Mouse (Mus musculus): Measurements from ENCODE around the gene Pdxdc1. TPM values are rescaled to one million over a fixed set of nuclear protein-coding genes. Genes with fewer than 3 reads are reported as not detected.
A peak's percentile ranks its signal among the peaks of the same experiment; 100 is the strongest.
"Not testable (repeated sequence)": the region's sequence is repeated elsewhere in the genome, so short reads cannot be mapped to it uniquely, and the experiment has no call there.

Pdxdc1 gene
- total RNA-seq (2022), result 10 to 100 TPM; 72.0 to 79.0 (median 74.3) TPM

DNA sequence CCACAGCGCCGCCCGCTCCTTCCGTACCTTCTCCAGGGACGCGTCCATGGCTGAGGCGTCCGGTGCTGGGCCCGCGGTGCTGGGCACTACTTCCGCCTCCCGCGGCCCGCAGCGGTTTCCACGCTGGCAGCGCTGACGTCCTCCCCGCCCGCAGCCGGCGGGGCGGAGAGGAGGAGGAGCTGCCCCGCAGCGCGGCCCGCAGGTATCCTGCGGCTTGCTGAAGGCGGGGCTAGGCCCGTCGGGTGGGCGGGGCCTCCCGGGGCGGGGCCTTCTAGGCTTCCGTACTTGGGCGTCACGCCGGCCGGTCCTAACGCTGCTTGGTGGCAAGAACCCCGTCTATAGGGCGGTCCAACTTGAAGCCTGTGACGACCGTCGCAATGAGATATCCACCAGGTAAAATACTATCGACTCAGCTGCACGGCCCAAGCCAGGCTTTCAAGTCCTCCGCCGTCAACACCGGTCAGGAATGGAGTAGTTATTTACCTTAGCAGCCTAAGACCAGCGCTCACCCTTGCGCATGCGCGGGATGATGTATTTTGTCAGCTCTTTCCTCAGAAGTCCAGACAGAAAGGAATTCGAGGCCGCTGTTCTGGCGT, at the start of gene Pdxdc1, which contains the start of gene Mpv17l:
Pdxdc1 (minus strand) TSS at position 244 of the 596 bp plus-strand sequence.
Mpv17l (plus strand) TSS at position 274 of the 596 bp plus-strand sequence.
- DNase-seq (ENCODE audit: low spot score in 2 of 2), result peak; percentile 97

GRCm38 (mm10) chr16:13951245-13951644, 48.3 kb upstream of the Pdxdc1 start:
- DNase-seq (ENCODE audit: low spot score in 2 of 2), result no peak

DNA sequence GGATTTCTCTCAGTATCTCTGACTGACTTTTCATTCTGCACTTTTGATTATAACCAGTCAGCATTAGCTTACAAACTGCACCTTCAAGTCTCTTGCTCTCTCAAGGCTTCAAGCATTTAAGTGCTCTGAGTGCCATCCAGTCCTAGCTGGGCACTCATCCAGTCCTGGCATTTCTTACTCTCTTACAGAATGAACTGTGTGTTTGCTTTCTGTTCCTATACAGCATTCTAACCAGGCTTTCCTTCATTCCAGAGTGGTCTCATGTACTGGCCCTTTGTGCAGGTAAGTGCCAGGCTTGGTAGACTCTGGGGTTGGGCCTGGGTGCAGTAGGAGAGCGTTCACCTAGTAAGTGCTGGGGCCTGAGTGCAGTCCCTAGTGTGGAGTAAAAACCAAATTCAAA, 43.4 kb upstream of the Pdxdc1 start:
- DNase-seq (ENCODE audit: low spot score in 2 of 2), result no peak

DNA sequence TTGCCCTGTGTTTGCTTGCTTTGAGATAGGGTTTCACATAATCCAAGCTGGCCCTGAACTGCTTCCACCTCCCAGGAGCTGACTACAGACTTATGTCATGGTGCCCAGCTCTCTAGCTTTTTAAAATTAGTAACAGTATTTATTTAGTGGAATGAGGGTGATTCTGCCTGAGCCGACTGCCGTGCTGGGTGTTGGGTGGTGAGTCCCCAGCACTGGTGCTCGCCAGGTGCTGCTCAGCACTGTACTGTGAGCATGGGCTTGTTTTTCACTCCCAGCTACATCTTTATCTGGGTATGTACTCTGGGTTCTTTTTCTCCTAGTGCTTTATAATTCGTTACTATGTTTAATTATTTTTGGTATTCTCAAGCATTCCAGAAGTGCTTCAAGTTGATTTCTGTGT, 42.2 kb upstream of the Pdxdc1 start:
- DNase-seq (ENCODE audit: low spot score in 2 of 2), result no peak

DNA sequence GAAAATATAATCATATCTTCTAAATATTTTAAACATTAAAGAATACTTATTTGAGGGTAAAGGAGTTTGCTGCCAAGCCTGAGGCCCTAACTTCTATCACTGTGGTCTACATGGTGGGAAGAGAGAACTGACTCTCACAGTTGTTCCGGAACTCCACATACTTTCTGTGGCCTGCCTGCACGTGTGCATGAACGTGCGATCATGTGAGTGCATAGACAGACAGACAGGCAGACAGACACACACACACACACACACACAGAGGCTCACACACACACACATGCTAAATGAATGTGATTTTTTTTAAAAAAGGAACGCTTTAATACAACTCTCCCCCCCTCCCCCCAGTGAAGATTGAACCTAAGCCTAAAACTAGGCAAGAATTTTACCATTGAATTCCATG, 41.8 kb upstream of the Pdxdc1 start:
- DNase-seq (ENCODE audit: low spot score in 2 of 2), result no peak

DNA sequence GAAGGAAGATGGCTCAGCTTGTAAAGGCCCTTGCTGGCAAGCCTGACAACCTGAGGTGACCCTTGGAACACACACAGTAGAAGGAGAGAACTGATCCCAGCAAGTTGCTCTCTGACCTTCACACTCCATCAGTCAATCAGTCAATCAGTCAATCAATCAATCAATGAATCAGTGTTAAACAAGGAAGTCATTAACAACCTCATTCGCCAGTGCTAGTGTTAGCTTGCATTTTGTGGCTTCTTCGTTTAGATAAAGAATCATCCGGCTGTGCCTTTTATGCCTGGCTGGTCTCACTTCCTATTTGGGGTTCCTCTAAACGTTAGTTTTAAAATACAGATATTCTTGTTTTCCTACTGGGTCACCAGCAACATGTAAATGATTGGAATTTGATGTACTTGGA, 41.2 kb upstream of the Pdxdc1 start:
- no peak for DNase-seq (ENCODE audit: low spot score in 2 of 2)

DNA sequence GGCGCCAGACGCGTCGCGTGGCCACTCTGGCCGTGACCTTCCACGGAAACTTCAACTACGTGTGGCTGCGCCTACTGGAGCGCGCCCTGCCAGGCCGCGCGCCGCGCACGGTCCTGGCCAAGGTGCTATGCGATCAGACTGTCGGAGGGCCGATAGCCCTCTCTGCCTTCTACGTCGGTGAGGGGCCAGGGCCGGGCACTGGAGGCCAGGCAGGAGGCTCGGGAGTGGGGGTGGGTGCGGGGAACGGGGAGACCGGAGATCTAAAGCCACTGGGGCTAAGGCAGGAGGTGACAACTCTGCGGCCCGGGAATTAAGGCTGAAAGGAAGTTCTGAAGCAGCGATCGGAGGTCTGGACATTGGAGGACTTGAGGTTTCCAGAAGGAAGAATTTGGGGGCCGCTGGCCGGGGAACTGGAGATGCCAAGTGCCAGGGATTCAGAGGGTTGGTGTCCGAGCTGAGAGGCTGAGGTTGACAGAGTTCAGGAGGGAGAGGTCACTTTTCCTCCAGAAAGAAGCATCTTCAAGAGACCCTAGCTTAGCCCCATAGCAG, 38.0 kb upstream of the Pdxdc1 start:
- no peak for DNase-seq (ENCODE audit: low spot score in 2 of 2)

DNA sequence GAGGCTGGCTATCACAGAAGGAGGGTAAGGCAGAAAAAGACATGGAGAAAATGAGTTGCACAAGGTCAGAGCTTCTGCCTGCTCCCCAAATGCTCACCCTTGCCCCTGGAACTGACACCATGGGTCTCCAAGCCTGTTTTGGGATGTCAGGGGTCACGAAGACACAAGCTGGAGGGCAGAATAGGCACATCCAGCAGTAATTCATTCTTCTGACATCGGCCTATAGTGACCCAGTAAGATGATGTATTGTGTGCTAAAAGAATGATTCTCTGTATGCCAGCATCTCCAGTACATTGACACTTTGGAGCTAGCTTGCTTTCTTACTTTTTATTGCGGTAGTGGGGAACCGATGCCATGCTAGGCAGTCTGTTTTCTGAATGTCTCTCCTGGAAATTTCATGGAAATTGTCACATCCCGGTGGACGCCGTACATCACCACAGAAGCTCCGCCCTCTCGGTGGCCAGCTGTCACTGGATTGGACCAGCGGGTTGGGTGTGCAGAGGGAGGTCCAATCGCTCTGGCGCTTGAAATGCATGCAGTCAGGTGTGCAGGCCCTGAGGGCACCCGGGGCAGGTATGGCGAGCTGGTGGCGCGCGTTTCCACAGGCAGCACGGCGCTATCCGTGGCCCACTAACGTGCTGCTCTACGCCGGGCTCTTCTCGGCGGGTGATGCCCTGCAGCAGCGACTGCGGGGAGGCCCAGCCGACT, 37.4 kb upstream of the Pdxdc1 start:
- peak; percentile 70 to 88 for DNase-seq (ENCODE audit: low spot score in 2 of 2)

DNA sequence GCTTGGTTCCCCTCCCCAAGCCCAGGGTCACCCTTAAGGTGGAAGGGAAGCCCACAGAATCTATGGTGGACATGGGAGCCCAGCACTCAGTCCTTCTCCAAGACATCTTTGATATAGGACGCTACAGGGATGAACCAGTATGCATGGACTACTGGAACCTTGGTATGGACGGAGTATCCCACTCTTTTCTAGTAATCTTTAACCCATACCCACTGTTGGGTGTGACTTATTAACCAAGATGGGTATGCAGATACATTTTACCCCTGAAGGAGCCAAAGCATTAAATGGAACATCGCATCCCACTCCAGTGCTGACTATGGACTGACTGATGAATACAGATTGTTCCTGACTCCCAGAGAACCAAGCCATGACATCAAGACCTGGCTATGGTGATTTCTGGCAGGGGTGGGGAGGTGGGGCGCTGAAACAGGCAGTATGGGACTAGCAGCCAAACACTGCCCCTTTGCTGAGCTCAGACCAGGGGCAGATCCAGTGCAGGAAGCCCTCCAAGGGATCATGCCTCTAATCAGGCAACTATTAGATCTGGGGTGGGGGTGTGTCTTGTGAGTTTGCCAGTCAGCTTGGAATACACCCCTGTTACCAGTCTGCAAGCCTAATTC, 24.6 kb upstream of the Pdxdc1 start:
- no peak for DNase-seq (ENCODE audit: low spot score in 2 of 2)

DNA sequence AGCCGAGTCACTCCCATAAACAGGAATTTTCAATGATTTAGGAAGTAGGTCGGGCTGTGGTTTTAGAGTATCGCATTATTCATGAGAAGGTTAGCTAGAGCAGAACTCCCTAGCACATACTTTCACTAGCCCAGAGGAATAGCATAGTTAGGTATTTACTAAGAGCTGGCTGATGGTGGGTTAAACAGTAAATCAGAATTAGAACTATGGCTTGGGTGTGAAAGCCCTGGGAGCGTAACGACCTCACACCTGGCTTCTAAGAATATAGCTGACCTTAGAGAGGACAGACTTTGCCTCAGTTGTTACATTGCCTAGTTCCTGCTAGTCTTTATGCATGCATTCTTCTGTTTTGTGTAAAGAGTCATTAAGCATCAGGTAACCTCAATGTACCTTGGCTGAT, 20.0 kb upstream of the Pdxdc1 start:
- not testable (repeated sequence) for DNase-seq (ENCODE audit: low spot score in 2 of 2)

DNA sequence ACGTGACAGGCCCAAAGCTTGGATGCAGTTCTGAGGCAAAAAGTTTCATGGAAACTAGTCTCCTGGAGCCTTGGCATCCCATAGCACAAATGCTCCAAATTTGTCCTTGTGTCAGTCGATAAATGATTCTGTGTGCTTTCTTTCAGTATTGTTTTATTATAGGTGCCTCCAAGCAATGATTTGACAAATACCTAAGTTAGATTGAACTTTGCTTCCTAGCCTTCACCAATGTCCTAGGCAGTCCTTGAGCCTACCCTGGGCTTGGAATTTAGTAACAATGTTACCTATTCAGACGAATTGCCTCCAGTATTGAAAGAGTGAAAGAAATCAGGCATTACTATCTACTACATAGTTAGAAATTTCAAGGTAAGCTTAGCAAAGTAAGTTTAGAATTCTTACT, 19.6 kb upstream of the Pdxdc1 start:
- DNase-seq (ENCODE audit: low spot score in 2 of 2), result not testable (repeated sequence)

DNA sequence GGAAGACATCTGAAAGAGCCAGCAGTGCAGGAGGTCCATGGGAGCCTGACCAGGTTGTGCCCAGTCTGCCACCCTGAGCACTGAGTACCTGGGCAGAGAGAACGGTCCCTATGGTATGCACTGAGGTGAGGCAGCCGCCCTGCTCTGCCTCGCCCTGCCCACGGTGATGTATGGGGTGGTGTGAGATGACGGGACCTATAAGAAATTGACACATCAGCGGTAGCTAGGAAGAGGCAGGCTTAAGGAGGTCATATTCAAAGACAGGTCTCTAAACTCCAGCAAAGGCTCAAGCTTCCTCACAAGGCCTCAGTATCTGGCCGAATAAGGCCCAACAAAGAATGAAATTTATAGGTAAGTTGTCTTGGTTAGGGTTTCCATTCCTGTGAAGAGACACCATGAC, 18.9 kb upstream of the Pdxdc1 start:
- no peak for DNase-seq (ENCODE audit: low spot score in 2 of 2)

DNA sequence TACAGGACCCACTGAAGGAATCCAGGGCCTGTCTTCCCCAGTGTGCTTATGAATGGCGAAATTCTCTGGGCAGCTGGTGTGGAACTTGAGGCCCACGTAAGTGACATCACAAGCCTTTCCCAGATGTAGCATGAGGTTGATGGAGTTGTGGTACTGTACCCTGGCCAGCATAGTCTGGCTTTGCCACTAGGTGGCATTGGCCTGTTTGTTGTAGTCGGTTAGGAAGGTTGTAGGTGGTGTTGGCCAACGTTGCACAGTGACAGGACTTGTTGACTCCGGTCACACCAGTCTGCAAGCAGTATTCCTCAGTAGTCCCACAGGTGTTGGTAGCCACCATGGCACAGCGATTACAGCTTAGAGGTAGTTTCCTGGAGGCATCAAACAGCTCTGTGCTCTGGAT, 18.1 kb upstream of the Pdxdc1 start:
- no peak for DNase-seq (ENCODE audit: low spot score in 2 of 2)

DNA sequence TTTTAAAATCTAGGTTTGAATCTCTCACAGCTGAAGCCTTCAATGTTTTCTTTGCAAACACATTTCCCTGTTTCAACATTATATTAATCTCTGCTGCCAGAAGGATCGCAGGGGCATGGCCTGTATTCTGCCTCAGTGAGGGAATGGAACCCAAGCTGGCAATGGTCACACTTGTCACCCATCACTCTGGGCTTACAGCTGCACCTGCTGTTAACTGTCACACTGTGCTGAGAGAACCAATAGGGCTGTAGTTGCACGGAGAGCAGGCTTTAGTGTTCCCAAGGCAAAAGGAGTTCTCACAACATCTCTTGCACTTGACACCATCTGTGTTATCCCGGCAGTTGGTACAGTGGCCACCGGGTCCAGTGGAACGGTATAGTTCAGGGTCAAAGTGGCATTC, 17.2 kb upstream of the Pdxdc1 start:
- DNase-seq (ENCODE audit: low spot score in 2 of 2), result no peak

GRCm38 (mm10) chr16:13907297-13907696, 4.4 kb upstream of the Pdxdc1 start:
- no peak for DNase-seq (ENCODE audit: low spot score in 2 of 2)

GRCm38 (mm10) chr16:13903488-13903887, 557 bp upstream of the Pdxdc1 start:
- peak in 1 of 2 experiments; percentile 74 for DNase-seq (ENCODE audit: low spot score in 2 of 2)

- DNase-seq (ENCODE audit: low spot score in 2 of 2), result peak in 1 of 2 experiments; percentile 15
Observed at GRCm38 (mm10) chr16:13902397-13902831, 517 bp downstream of the Pdxdc1 start.

DNA sequence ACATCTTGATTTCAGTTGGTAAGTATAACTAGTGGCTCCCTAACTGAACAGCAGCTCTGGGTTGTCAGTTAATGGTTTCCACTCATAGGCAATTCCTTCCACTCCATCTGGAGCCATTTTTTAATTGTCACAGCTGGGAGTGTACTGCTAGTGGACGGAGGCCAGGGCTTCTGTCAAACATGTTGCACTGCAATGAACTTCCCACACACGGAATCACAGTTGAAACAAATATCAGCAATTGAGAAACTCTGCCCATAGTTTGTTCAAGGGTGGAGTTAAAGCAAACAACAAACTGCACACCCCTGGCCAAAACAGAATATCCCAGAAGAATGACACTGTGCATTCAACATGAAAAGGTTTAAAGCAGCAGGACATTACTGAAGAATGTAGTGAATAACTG, 4.0 kb downstream of the Pdxdc1 start:
- no peak for DNase-seq (ENCODE audit: low spot score in 2 of 2)

- no peak for DNase-seq (ENCODE audit: low spot score in 2 of 2)
Observed at GRCm38 (mm10) chr16:13896357-13896756, 6.6 kb downstream of the Pdxdc1 start.

GRCm38 (mm10) chr16:13895740-13896139, 7.2 kb downstream of the Pdxdc1 start:
- no peak for DNase-seq (ENCODE audit: low spot score in 2 of 2)

- DNase-seq (ENCODE audit: low spot score in 2 of 2), result no peak
Observed at GRCm38 (mm10) chr16:13894097-13894496, 8.8 kb downstream of the Pdxdc1 start.

DNA sequence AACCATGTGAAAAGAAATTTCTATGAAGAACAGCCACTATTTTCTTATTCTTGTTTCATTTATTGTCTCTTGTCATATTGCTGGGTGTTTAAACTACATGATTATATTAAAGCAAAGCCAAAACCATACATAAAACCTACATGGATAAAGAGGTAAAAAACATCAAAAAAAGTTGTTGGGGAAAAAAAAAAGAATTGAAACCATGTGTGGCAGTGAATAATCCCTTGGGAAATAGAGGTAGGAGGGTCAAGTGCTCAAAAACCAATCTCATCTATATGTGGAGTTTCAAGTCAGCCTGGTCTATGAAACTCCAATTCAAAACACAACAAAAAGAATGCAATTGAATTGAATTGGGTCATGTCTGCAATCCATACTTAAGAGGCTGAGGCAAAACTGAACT, 10.1 kb downstream of the Pdxdc1 start:
- DNase-seq (ENCODE audit: low spot score in 2 of 2), result no peak
